Mouse (Mus musculus) small intestine, adult 2 months (tissue): ENCODE results near the gene Cdhr4. TPM values are rescaled to one million over a fixed set of nuclear protein-coding genes. Genes with fewer than 3 reads are reported as not detected.
"Not testable (repeated sequence)": the region's sequence is repeated elsewhere in the genome, so short reads cannot be mapped to it uniquely, and the experiment has no call there.

ENCODE experiments used
- H3K27ac ChIP-seq: fragments of 200-500 bp; 2 replicates; pipeline ENCODE4 v1.5.1; 2012; ENCODE audit warnings: low read depth, low read length, control low read depth, inconsistent platforms; ENCODE audit not compliant: insufficient read depth
- H3K27me3 ChIP-seq: fragments of 200-500 bp; 2 replicates; pipeline ENCODE4 v1.6.1; 2012; ENCODE audit warnings: mild to moderate bottlenecking, moderate library complexity, low read length, inconsistent platforms; ENCODE audit not compliant: control insufficient read depth, insufficient read depth
- H3K36me3 ChIP-seq: fragments of 200-500 bp; 2 replicates; pipeline ENCODE4 v1.6.1; 2012; ENCODE audit warnings: mild to moderate bottlenecking, low read length, control low read depth, inconsistent platforms; ENCODE audit not compliant: control insufficient read depth, insufficient read depth
- H3K4me1 ChIP-seq: fragments of 200-500 bp; 2 replicates; pipeline ENCODE4 v1.6.1; 2012; ENCODE audit warnings: low read length, inconsistent platforms, mixed read lengths; ENCODE audit not compliant: control insufficient read depth, insufficient read depth, insufficient read length
- H3K4me3 ChIP-seq: fragments of 200-500 bp; 2 replicates; pipeline ENCODE4 v1.5.1; 2012; ENCODE audit warnings: low read depth, mild to moderate bottlenecking, control low read depth, inconsistent platforms, low read length, moderate library complexity
- CTCF ChIP-seq: fragments of 200-500 bp; IDR thresholded peaks from 2 replicates; pipeline ENCODE4 v1.5.1; 2012; ENCODE audit warnings: low read depth, mild to moderate bottlenecking, control low read depth, inconsistent platforms, low read length, moderate library complexity, mixed read lengths; ENCODE audit not compliant: insufficient replicate concordance, insufficient read length; ENCODE audit errors: extremely low read depth
- POLR2A ChIP-seq: fragments of 200-500 bp; IDR thresholded peaks from 2 replicates; pipeline ENCODE4 v1.6.1; 2012; ENCODE audit warnings: low read depth, mild to moderate bottlenecking, control low read depth, inconsistent platforms, low read length, moderate library complexity
- WGBS: fragments of 180-500 bp; shearing (Covaris S2); methylation state at CpG from one replicate; pipeline ENCODE4 v1.1.7; 2018; 5-methylcytosine and 5-hydroxymethylcytosine counted together
- polyA plus RNA-seq: library from polyadenylated mRNA; depleted of rRNA; stranded (reverse); fragments of >200 nt; gene quantifications from 2 replicates; pipeline ENCODE4 v1.2.3, GENCODE M21; 2012

Cdhr4 gene
- polyA plus RNA-seq, 1 experiment: 2.3 TPM

- Histone ChIP-seq H3K4me3 (no peak within 1 kb of the TSS), H3K27me3 (no peaks in the 10 kb centered on the region), H3K36me3 (no peaks in the 10 kb centered on the region), H3K4me1 (no peaks in the 10 kb centered on the region), H3K27ac (no peak within 1 kb of the TSS)
- WGBS: 90% methylated on average over 5 of the region's 5 CpGs
- TF ChIP-seq POLR2A (no peak), CTCF (no peak)
These were observed 3.8 kb downstream of the Cdhr4 start, which contains the start of gene Gm20662 for GRCm38 (mm10) chr9:107996049-107996448. TSS of gene Gm20662 (plus strand) at chr9:107996349.

- no peaks in the 10 kb centered on the region for H3K27me3 ChIP-seq
- TF ChIP-seq POLR2A: peak; percentile 66
- TF ChIP-seq CTCF: no peak
- H3K4me3 ChIP-seq: peak within 1 kb of the TSS; percentile 92
- under 1% methylated on average over 51 of the region's 51 CpGs for WGBS
- H3K4me1 ChIP-seq: peaks cover 3% of the 10 kb centered on the region; the same call in 1 of the 2 replicates
- peak within 1 kb of the TSS; percentile 82 for H3K27ac ChIP-seq
- no peaks in the 10 kb centered on the region for H3K36me3 ChIP-seq
These were observed 9.8 kb downstream of the Cdhr4 start, which contains the start of gene Ip6k1 for GRCm38 (mm10) chr9:108001922-108002770. TSS of gene Ip6k1 (plus strand) at chr9:108002501.

- under 1% methylated on average over 50 of the region's 50 CpGs for WGBS
These were observed 10.7 kb downstream of the Cdhr4 start for GRCm38 (mm10) chr9:108002778-108003530.

GRCm38 (mm10) chr9:108003531-108003890, 11.2 kb downstream of the Cdhr4 start:
- WGBS: 27% methylated on average over 8 of the region's 8 CpGs
- Histone ChIP-seq H3K27ac (no peak overlapping the region), H3K27me3 (no peaks in the 10 kb centered on the region)

More at GRCm38 (mm10) chr9:108002778-108003530, 10.7 kb downstream of the Cdhr4 start:
- no peaks in the 10 kb centered on the region for H3K36me3 ChIP-seq
- no peak; the same call in 1 of the 2 replicates for TF ChIP-seq POLR2A
- no peak for TF ChIP-seq CTCF
- no peaks in the 10 kb centered on the region for H3K27me3 ChIP-seq
- H3K4me1 ChIP-seq: peaks cover 3% of the 10 kb centered on the region; the same call in 1 of the 2 replicates
- peak overlapping the region; percentile 92 for H3K4me3 ChIP-seq
- H3K27ac ChIP-seq: peak overlapping the region; percentile 82

GRCm38 (mm10) chr9:108008041-108008440, 15.7 kb downstream of the Cdhr4 start:
- WGBS: 80% methylated on average over 5 of the region's 5 CpGs
- H3K27me3 ChIP-seq: no peaks in the 10 kb centered on the region
- H3K27ac ChIP-seq: no peak overlapping the region
- peaks cover 6% of the 10 kb centered on the region; the same call in 1 of the 2 replicates for H3K36me3 ChIP-seq
- no peak overlapping the region for H3K4me3 ChIP-seq
- TF ChIP-seq CTCF: no peak
- TF ChIP-seq POLR2A: no peak
- peaks cover 3% of the 10 kb centered on the region; the same call in 1 of the 2 replicates for H3K4me1 ChIP-seq

More at GRCm38 (mm10) chr9:108003531-108003890, 11.2 kb downstream of the Cdhr4 start:
- Histone ChIP-seq H3K4me1 (peaks cover 3% of the 10 kb centered on the region; the same call in 1 of the 2 replicates), H3K36me3 (no peaks in the 10 kb centered on the region), H3K4me3 (peak overlapping the region; percentile 92)
- no peak for TF ChIP-seq CTCF
- no peak for TF ChIP-seq POLR2A

- no peak overlapping the region for H3K4me3 ChIP-seq
- H3K27me3 ChIP-seq: no peaks in the 10 kb centered on the region
- TF ChIP-seq POLR2A: no peak
- no peak for TF ChIP-seq CTCF
- H3K27ac ChIP-seq: no peak overlapping the region
- no peaks in the 10 kb centered on the region for H3K4me1 ChIP-seq
- H3K36me3 ChIP-seq: peaks cover 11% of the 10 kb centered on the region; the same call in 1 of the 2 replicates
These were observed 18.1 kb downstream of the Cdhr4 start for GRCm38 (mm10) chr9:108010385-108010784.

GRCm38 (mm10) chr9:108013577-108013976, 21.3 kb downstream of the Cdhr4 start:
- H3K4me1 ChIP-seq, H3K27me3 ChIP-seq, H3K27ac ChIP-seq, H3K4me3 ChIP-seq: not testable (repeated sequence)
- WGBS: 96% methylated on average over 2 of the region's 2 CpGs
- H3K36me3 ChIP-seq: peaks cover 13% of the 10 kb centered on the region; the same call in 1 of the 2 replicates
